Mouse (Mus musculus): ENCODE results near the gene Hdac7. TPM values are rescaled to one million over a fixed set of nuclear protein-coding genes. Genes with fewer than 3 reads are reported as not detected.

The Hdac7 gene
- polyA plus RNA-seq, 1 experiment from 2014 or later, result 31.5 TPM

DNA sequence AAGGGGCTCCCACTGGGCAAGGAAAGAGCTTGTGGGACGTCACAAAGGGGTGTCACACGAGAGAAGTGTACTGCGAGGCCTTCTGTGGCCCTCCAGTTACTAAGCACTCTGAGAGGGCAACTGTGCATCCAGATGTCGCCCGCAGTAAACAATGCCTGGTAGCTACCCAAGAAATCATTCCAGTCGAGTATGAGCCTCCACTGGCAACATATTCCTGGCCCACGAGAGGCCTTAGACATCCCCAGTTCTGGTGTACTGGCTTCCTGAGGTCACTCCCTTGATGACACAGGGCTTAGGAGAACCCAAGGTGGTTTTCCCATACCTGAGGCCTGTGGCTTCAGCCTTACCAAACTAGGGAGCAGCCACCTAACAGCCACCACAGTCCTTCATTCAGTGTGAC lies 31.4 kb downstream of the Hdac7 start:
- H3K4me3 ChIP-seq (replicated peaks), result no peak overlapping the region
- H3K4me2 ChIP-seq, result no peak overlapping the region
- H3K36me3 ChIP-seq, result peaks cover 36% of the 10 kb centered on the region
- peaks cover 32% of the 10 kb centered on the region for H3K4me1 ChIP-seq (replicated peaks)
- H3K27ac ChIP-seq, result no peak overlapping the region
- 76% methylated on average over 7 of the region's 7 CpGs for WGBS
- H3K9me3 ChIP-seq, result no peaks in the 10 kb centered on the region
- no peak overlapping the region for H3K9ac ChIP-seq (replicated peaks)
- H3K27me3 ChIP-seq, result no peaks in the 10 kb centered on the region
- no peak for ATAC-seq (ENCODE audit: insufficient number of reproducible peaks, insufficient read depth, low FRiP score, low TSS enrichment, low read depth)

GRCm38 (mm10) chr15:97812126-97812525 lies 32.2 kb downstream of the Hdac7 start:
- Histone ChIP-seq H3K9ac (replicated peaks) (no peak overlapping the region), H3K4me2 (no peak overlapping the region), H3K36me3 (peaks cover 43% of the 10 kb centered on the region), H3K27ac (no peak overlapping the region), H3K4me3 (replicated peaks) (no peak overlapping the region), H3K27me3 (no peaks in the 10 kb centered on the region), H3K4me1 (replicated peaks) (peaks cover 32% of the 10 kb centered on the region), H3K9me3 (no peaks in the 10 kb centered on the region)
- WGBS, result 86% methylated on average over 6 of the region's 6 CpGs
- ATAC-seq (ENCODE audit: insufficient number of reproducible peaks, insufficient read depth, low FRiP score, low TSS enrichment, low read depth), result no peak

GRCm38 (mm10) chr15:97811307-97811706 lies 33.0 kb downstream of the Hdac7 start:
- Histone ChIP-seq H3K27me3 (no peaks in the 10 kb centered on the region), H3K27ac (no peak overlapping the region), H3K4me2 (no peak overlapping the region), H3K4me1 (replicated peaks) (peaks cover 32% of the 10 kb centered on the region), H3K36me3 (peaks cover 51% of the 10 kb centered on the region), H3K9ac (replicated peaks) (no peak overlapping the region), H3K9me3 (no peaks in the 10 kb centered on the region), H3K4me3 (replicated peaks) (no peak overlapping the region)
- no peak for ATAC-seq (ENCODE audit: insufficient number of reproducible peaks, insufficient read depth, low FRiP score, low TSS enrichment, low read depth)
- WGBS, result 87% methylated on average over 9 of the region's 9 CpGs

GRCm38 (mm10) chr15:97810399-97810798 lies 33.9 kb downstream of the Hdac7 start:
- 91% methylated on average over 5 of the region's 5 CpGs for WGBS
- H3K27ac ChIP-seq, result no peak overlapping the region
- ATAC-seq (ENCODE audit: insufficient number of reproducible peaks, insufficient read depth, low FRiP score, low TSS enrichment, low read depth), result no peak

GRCm38 (mm10) chr15:97809942-97810341 lies 34.4 kb downstream of the Hdac7 start:
- Histone ChIP-seq H3K4me1 (replicated peaks) (peaks cover 28% of the 10 kb centered on the region), H3K27me3 (no peaks in the 10 kb centered on the region), H3K27ac (no peak overlapping the region), H3K4me3 (replicated peaks) (no peak overlapping the region), H3K36me3 (peaks cover 57% of the 10 kb centered on the region), H3K9ac (replicated peaks) (no peak overlapping the region), H3K9me3 (no peaks in the 10 kb centered on the region), H3K4me2 (no peak overlapping the region)
- no peak for ATAC-seq (ENCODE audit: insufficient number of reproducible peaks, insufficient read depth, low FRiP score, low TSS enrichment, low read depth)
- 88% methylated on average over 5 of the region's 5 CpGs for WGBS

More at GRCm38 (mm10) chr15:97810399-97810798, 33.9 kb downstream of the Hdac7 start:
- H3K36me3 ChIP-seq, result peaks cover 55% of the 10 kb centered on the region
- no peaks in the 10 kb centered on the region for H3K9me3 ChIP-seq
- no peak overlapping the region for H3K4me3 ChIP-seq (replicated peaks)
- no peaks in the 10 kb centered on the region for H3K27me3 ChIP-seq
- H3K9ac ChIP-seq (replicated peaks), result no peak overlapping the region
- no peak overlapping the region for H3K4me2 ChIP-seq
- peaks cover 32% of the 10 kb centered on the region for H3K4me1 ChIP-seq (replicated peaks)

DNA sequence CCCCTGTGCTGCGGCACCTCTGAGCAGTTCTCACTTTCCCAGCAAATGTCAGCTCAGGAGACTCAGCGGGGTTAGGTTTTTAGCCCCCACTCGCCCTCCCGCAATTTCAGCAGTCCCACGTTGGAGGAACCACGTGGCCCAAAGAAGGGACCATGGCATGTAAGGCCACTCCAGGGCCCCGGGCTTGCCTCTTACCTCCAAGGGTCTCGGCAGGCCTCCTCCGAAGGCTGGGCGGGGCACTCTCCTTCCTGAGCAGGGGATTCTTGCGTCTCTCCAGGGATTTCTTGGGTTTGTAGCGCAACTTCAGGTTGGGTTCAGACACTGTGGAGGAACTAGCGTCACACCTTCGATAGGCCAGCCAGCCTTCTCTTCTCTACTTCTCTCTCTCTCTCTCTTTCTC lies 35.1 kb downstream of the Hdac7 start:
- H3K36me3 ChIP-seq, result peaks cover 63% of the 10 kb centered on the region
- WGBS, result 82% methylated on average over 14 of the region's 14 CpGs
- peaks cover 22% of the 10 kb centered on the region for H3K4me1 ChIP-seq (replicated peaks)
- ATAC-seq (ENCODE audit: insufficient number of reproducible peaks, insufficient read depth, low FRiP score, low TSS enrichment, low read depth), result no peak
- H3K4me3 ChIP-seq (replicated peaks), result no peak overlapping the region
- no peak overlapping the region for H3K9ac ChIP-seq (replicated peaks)
- H3K9me3 ChIP-seq, result no peaks in the 10 kb centered on the region
- H3K4me2 ChIP-seq, result no peak overlapping the region
- H3K27me3 ChIP-seq, result no peaks in the 10 kb centered on the region
- no peak overlapping the region for H3K27ac ChIP-seq

DNA sequence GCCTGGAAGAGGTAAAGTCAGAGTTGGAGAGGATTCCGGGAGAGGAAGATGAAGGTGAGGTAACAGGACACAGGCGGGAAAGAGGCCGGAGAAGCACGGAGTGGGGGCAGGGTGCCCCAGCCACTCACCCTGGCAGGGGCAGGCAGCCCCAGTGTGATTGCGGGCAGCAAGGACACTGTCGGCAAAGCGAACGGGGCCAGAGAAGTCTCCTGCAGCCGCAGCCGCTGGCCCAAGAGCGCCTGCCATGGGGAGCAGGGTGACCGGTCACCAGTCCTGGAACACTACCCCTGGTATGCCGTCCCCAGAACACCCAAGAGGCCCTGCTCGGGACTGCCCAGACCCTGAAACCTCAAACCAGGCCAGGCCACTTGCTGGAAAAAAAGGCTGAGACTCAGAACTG lies 35.8 kb downstream of the Hdac7 start:
- no peak overlapping the region for H3K4me2 ChIP-seq
- no peaks in the 10 kb centered on the region for H3K27me3 ChIP-seq
- no peak overlapping the region for H3K4me3 ChIP-seq (replicated peaks)
- no peak overlapping the region for H3K27ac ChIP-seq
- H3K9ac ChIP-seq (replicated peaks), result no peak overlapping the region
- H3K36me3 ChIP-seq, result peaks cover 63% of the 10 kb centered on the region
- peaks cover 15% of the 10 kb centered on the region for H3K4me1 ChIP-seq (replicated peaks)
- H3K9me3 ChIP-seq, result no peaks in the 10 kb centered on the region
- 87% methylated on average over 14 of the region's 14 CpGs for WGBS
- no peak for ATAC-seq (ENCODE audit: insufficient number of reproducible peaks, insufficient read depth, low FRiP score, low TSS enrichment, low read depth)

- H3K27me3 ChIP-seq, result no peaks in the 10 kb centered on the region
- peaks cover 63% of the 10 kb centered on the region for H3K36me3 ChIP-seq
- H3K9me3 ChIP-seq, result no peaks in the 10 kb centered on the region
- H3K9ac ChIP-seq (replicated peaks), result no peak overlapping the region
- no peak for ATAC-seq (ENCODE audit: insufficient number of reproducible peaks, insufficient read depth, low FRiP score, low TSS enrichment, low read depth)
- no peak overlapping the region for H3K27ac ChIP-seq
- 72% methylated on average over 12 of the region's 12 CpGs for WGBS
- H3K4me3 ChIP-seq (replicated peaks), result no peak overlapping the region
- H3K4me1 ChIP-seq (replicated peaks), result peaks cover 9% of the 10 kb centered on the region
- H3K4me2 ChIP-seq, result no peak overlapping the region
These were observed 36.4 kb downstream of the Hdac7 start for GRCm38 (mm10) chr15:97807867-97808266.

DNA sequence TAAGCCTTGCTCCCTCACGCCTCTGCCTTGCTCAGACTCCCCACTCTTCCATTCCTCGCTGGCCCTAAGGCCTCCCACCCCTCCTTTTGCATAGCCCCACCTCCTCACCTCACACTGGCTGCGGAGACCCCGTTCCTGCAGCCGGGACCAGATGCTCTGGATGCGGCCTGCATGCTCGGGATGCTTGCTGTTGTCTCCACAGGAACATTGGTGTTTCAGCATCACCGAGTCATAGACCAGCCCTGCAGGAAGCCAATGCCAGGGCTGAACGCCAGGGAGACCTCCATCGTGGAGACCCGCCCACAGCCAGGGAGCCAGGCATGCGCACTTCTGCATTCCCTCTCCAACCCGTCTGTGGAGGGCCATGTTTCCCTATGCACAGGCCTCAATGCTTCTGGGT lies 41.7 kb downstream of the Hdac7 start:
- ATAC-seq (ENCODE audit: insufficient number of reproducible peaks, insufficient read depth, low FRiP score, low TSS enrichment, low read depth), result no peak
- peak overlapping the region; percentile 50; the same call in 1 of the 2 replicates for H3K27ac ChIP-seq
- H3K4me3 ChIP-seq (replicated peaks), result peak overlapping the region; percentile 31
- peaks cover 7% of the 10 kb centered on the region; the same call in 1 of the 2 replicates for H3K4me1 ChIP-seq (replicated peaks)
- H3K9ac ChIP-seq (replicated peaks), result 0 out of 2 replicates have a peak overlapping the region, but pooled peaks have one; percentile 37
- peak overlapping the region; percentile 47 for H3K4me2 ChIP-seq
- H3K27me3 ChIP-seq, result no peaks in the 10 kb centered on the region
- H3K9me3 ChIP-seq, result no peaks in the 10 kb centered on the region
- peaks cover 74% of the 10 kb centered on the region for H3K36me3 ChIP-seq
- 17% methylated on average over 13 of the region's 13 CpGs for WGBS

- ATAC-seq (ENCODE audit: insufficient number of reproducible peaks, insufficient read depth, low FRiP score, low TSS enrichment, low read depth), result no peak
- Histone ChIP-seq H3K9me3 (no peaks in the 10 kb centered on the region), H3K4me3 (replicated peaks) (no peak overlapping the region), H3K4me1 (replicated peaks) (peaks cover 7% of the 10 kb centered on the region; the same call in 1 of the 2 replicates), H3K27ac (no peak overlapping the region; the same call in 1 of the 2 replicates), H3K9ac (replicated peaks) (no peak overlapping the region), H3K4me2 (peak overlapping the region; percentile 47; the same call in 1 of the 2 replicates), H3K27me3 (no peaks in the 10 kb centered on the region), H3K36me3 (peaks cover 74% of the 10 kb centered on the region)
- WGBS, result 82% methylated on average over 7 of the region's 7 CpGs
These were observed 42.5 kb downstream of the Hdac7 start for GRCm38 (mm10) chr15:97801811-97802210.

GRCm38 (mm10) chr15:97800853-97801252 lies 43.4 kb downstream of the Hdac7 start:
- no peak overlapping the region for H3K9ac ChIP-seq (replicated peaks)
- no peak overlapping the region for H3K4me2 ChIP-seq
- peaks cover 7% of the 10 kb centered on the region; the same call in 1 of the 2 replicates for H3K4me1 ChIP-seq (replicated peaks)
- no peak overlapping the region for H3K27ac ChIP-seq
- peaks cover 74% of the 10 kb centered on the region for H3K36me3 ChIP-seq
- H3K27me3 ChIP-seq, result no peaks in the 10 kb centered on the region
- H3K4me3 ChIP-seq (replicated peaks), result no peak overlapping the region
- WGBS, result 89% methylated on average over 13 of the region's 13 CpGs
- no peaks in the 10 kb centered on the region for H3K9me3 ChIP-seq
- no peak for ATAC-seq (ENCODE audit: insufficient number of reproducible peaks, insufficient read depth, low FRiP score, low TSS enrichment, low read depth)

- Histone ChIP-seq H3K4me3 (replicated peaks) (no peak overlapping the region), H3K27me3 (no peaks in the 10 kb centered on the region), H3K9ac (replicated peaks) (no peak overlapping the region), H3K4me2 (no peak overlapping the region), H3K36me3 (peaks cover 81% of the 10 kb centered on the region), H3K4me1 (replicated peaks) (peaks cover 7% of the 10 kb centered on the region; the same call in 1 of the 2 replicates), H3K27ac (no peak overlapping the region), H3K9me3 (no peaks in the 10 kb centered on the region)
- 86% methylated on average over 11 of the region's 11 CpGs for WGBS
- no peak for ATAC-seq (ENCODE audit: insufficient number of reproducible peaks, insufficient read depth, low FRiP score, low TSS enrichment, low read depth)
These were observed 44.9 kb downstream of the Hdac7 start for GRCm38 (mm10) chr15:97799446-97799845.
